Mouse (Mus musculus) neural tube, embryonic 11.5 days (tissue): ENCODE measurements around the gene Tmem169. TPM values are rescaled to one million over a fixed set of nuclear protein-coding genes. Genes with fewer than 3 reads are reported as not detected.
"Not testable (repeated sequence)": the region's sequence is repeated elsewhere in the genome, so short reads cannot be mapped to it uniquely, and the experiment has no call there.

Experiments used
- ATAC-seq: fragments of 200-750 bp; cut with Nextera tagmentation; 2 replicates; pipeline ENCODE4 v1.8.0; 2017; ENCODE audit warnings: moderate number of reproducible peaks, mild to moderate bottlenecking, moderate TSS enrichment, moderate library complexity; ENCODE audit not compliant: insufficient read depth, low FRiP score, low TSS enrichment
- DNase-seq: peaks from one replicate; pipeline ENCODE4 v3.0.0-alpha.2; 2015; ENCODE audit warnings: low spot score
- H3K27ac ChIP-seq: fragments of 300-500 bp; sonication (generic); 2 replicates; pipeline ENCODE4 v1.5.1; 2014; ENCODE audit warnings: low read depth, mild to moderate bottlenecking, low read length
- H3K27me3 ChIP-seq: fragments of 300-500 bp; sonication (generic); 2 replicates; pipeline ENCODE4 v1.6.1; 2014; ENCODE audit warnings: mild to moderate bottlenecking, low read length, mixed read lengths; ENCODE audit not compliant: control insufficient read depth, insufficient read depth
- H3K36me3 ChIP-seq: fragments of 300-500 bp; sonication (generic); 2 replicates; pipeline ENCODE4 v1.6.1; 2014; ENCODE audit warnings: mild to moderate bottlenecking, low read length, moderate library complexity, mixed read lengths; ENCODE audit not compliant: control insufficient read depth, insufficient read depth
- H3K4me1 ChIP-seq: fragments of 300-500 bp; sonication (generic); 2 replicates; pipeline ENCODE4 v1.6.1; 2014; ENCODE audit warnings: low read length, mixed read lengths; ENCODE audit not compliant: control insufficient read depth, insufficient read depth
- H3K4me2 ChIP-seq: fragments of 300-500 bp; sonication (generic); 2 replicates; pipeline ENCODE4 v1.6.1; 2014; ENCODE audit warnings: low read depth, mild to moderate bottlenecking, moderate library complexity
- H3K4me3 ChIP-seq: fragments of 300-500 bp; sonication (generic); 2 replicates; pipeline ENCODE4 v1.5.1; 2014; ENCODE audit warnings: low read depth, low read length
- H3K9ac ChIP-seq: fragments of 300-500 bp; sonication (generic); 2 replicates; pipeline ENCODE4 v1.6.1; 2014; ENCODE audit warnings: mild to moderate bottlenecking, low read length
- H3K9me3 ChIP-seq: fragments of 300-500 bp; sonication (generic); 2 replicates; pipeline ENCODE4 v1.6.1; 2016; ENCODE audit warnings: low read length; ENCODE audit not compliant: control insufficient read depth
- WGBS: fragments of 180-500 bp; shearing (Covaris S2); extraction: QIAGEN DNeasy Blood & Tissue Kit; methylation state at CpG from one replicate; pipeline ENCODE4 v1.1.7; 2014; 5-methylcytosine and 5-hydroxymethylcytosine counted together
- polyA plus RNA-seq: library from polyadenylated mRNA; unstranded; fragments of >200 nt; fragmentation: Nextera tagmentation; extraction: Ambion mirVana; gene quantifications from 2 replicates; pipeline ENCODE4 v1.2.1, GENCODE M21; 2014

Gene Tmem169
- polyA plus RNA-seq, 1 experiment from 2014 or later: 22.6 TPM

GRCm38 (mm10) chr1:72244317-72245036 is 39.7 kb upstream of the Tmem169 start:
- DNase-seq (peak; percentile 73), ATAC-seq (no peak; the same call in 1 of the 2 replicates)
- under 1% methylated on average over 12 of the region's 12 CpGs for WGBS
- Histone ChIP-seq H3K27me3 (no peaks in the 10 kb centered on the region), H3K4me3 (no peak overlapping the region), H3K9me3 (no peaks in the 10 kb centered on the region), H3K9ac (no peak overlapping the region; the same call in 1 of the 2 replicates), H3K4me1 (no peaks in the 10 kb centered on the region), H3K36me3 (no peaks in the 10 kb centered on the region), H3K27ac (no peak overlapping the region), H3K4me2 (peak overlapping the region; percentile 43; the same call in 1 of the 2 replicates)

GRCm38 (mm10) chr1:72248226-72248737 is 35.9 kb upstream of the Tmem169 start:
- not testable (repeated sequence) for H3K27me3 ChIP-seq, H3K9me3 ChIP-seq, H3K36me3 ChIP-seq, DNase-seq, ATAC-seq, H3K4me3 ChIP-seq, H3K4me1 ChIP-seq, H3K9ac ChIP-seq, H3K27ac ChIP-seq, H3K4me2 ChIP-seq
- WGBS: 43% methylated on average over 9 of the region's 9 CpGs

- H3K27ac ChIP-seq: no peak overlapping the region
- no peak overlapping the region for H3K4me3 ChIP-seq
- H3K36me3 ChIP-seq: no peaks in the 10 kb centered on the region
- no peak for ATAC-seq
- no peaks in the 10 kb centered on the region for H3K27me3 ChIP-seq
- no peak overlapping the region for H3K4me2 ChIP-seq
- H3K9ac ChIP-seq: no peak overlapping the region
- WGBS: 89% methylated on average over 1 of the region's 1 CpGs
- no peak for DNase-seq
- H3K9me3 ChIP-seq: no peaks in the 10 kb centered on the region
- no peaks in the 10 kb centered on the region; the same call in 1 of the 2 replicates for H3K4me1 ChIP-seq
Observed at GRCm38 (mm10) chr1:72251806-72252205, 32.4 kb upstream of the Tmem169 start.

- no peak overlapping the region; the same call in 1 of the 2 replicates for H3K9ac ChIP-seq
Observed at GRCm38 (mm10) chr1:72253881-72254491, 30.2 kb upstream of the Tmem169 start.

GRCm38 (mm10) chr1:72254545-72255061 is 29.6 kb upstream of the Tmem169 start:
- Histone ChIP-seq H3K9me3 (no peaks in the 10 kb centered on the region), H3K27ac (peak overlapping the region; percentile 90), H3K4me1 (no peaks in the 10 kb centered on the region; the same call in 1 of the 2 replicates), H3K4me2 (peak overlapping the region; percentile 37), H3K27me3 (no peaks in the 10 kb centered on the region), H3K4me3 (peak overlapping the region; percentile 29), H3K36me3 (no peaks in the 10 kb centered on the region), H3K9ac (peak overlapping the region; percentile 70)
- WGBS: under 1% methylated on average over 35 of the region's 35 CpGs
- DNase-seq: peak; percentile 96
- ATAC-seq: peak; percentile 91

More at GRCm38 (mm10) chr1:72253881-72254491, 30.2 kb upstream of the Tmem169 start:
- Histone ChIP-seq H3K27me3 (no peaks in the 10 kb centered on the region), H3K36me3 (no peaks in the 10 kb centered on the region), H3K27ac (peak overlapping the region; percentile 90; the same call in 1 of the 2 replicates), H3K4me1 (no peaks in the 10 kb centered on the region; the same call in 1 of the 2 replicates), H3K4me2 (peak overlapping the region; percentile 37), H3K4me3 (peak overlapping the region; percentile 29), H3K9me3 (no peaks in the 10 kb centered on the region)
- DNase-seq (no peak), ATAC-seq (no peak)
- WGBS: 49% methylated on average over 11 of the region's 11 CpGs

GRCm38 (mm10) chr1:72255062-72255853 is 28.9 kb upstream of the Tmem169 start:
- DNase-seq (peak; percentile 78), ATAC-seq (peak; percentile 89)
- Histone ChIP-seq H3K9ac (peak overlapping the region; percentile 70), H3K4me2 (peak overlapping the region; percentile 37), H3K36me3 (no peaks in the 10 kb centered on the region), H3K4me1 (no peaks in the 10 kb centered on the region; the same call in 1 of the 2 replicates), H3K4me3 (peak overlapping the region; percentile 29), H3K27ac (peak overlapping the region; percentile 90), H3K27me3 (no peaks in the 10 kb centered on the region), H3K9me3 (no peaks in the 10 kb centered on the region)
- WGBS: 6% methylated on average over 15 of the region's 15 CpGs

- peak; percentile 28 for DNase-seq
- peak overlapping the region; percentile 18 for H3K9ac ChIP-seq
- peak overlapping the region; percentile 37 for H3K4me2 ChIP-seq
Observed at GRCm38 (mm10) chr1:72255854-72256175, 28.4 kb upstream of the Tmem169 start.

More at GRCm38 (mm10) chr1:72255854-72256175, 28.4 kb upstream of the Tmem169 start:
- H3K9me3 ChIP-seq: no peaks in the 10 kb centered on the region
- H3K4me3 ChIP-seq: 0 out of 2 replicates have a peak overlapping the region, but pooled peaks have one; percentile 29
- no peak for ATAC-seq
- WGBS: 43% methylated on average over 11 of the region's 11 CpGs
- H3K36me3 ChIP-seq: no peaks in the 10 kb centered on the region
- H3K27me3 ChIP-seq: no peaks in the 10 kb centered on the region
- no peaks in the 10 kb centered on the region; the same call in 1 of the 2 replicates for H3K4me1 ChIP-seq
- peak overlapping the region; percentile 90 for H3K27ac ChIP-seq
